In the genomic region with DNA sequence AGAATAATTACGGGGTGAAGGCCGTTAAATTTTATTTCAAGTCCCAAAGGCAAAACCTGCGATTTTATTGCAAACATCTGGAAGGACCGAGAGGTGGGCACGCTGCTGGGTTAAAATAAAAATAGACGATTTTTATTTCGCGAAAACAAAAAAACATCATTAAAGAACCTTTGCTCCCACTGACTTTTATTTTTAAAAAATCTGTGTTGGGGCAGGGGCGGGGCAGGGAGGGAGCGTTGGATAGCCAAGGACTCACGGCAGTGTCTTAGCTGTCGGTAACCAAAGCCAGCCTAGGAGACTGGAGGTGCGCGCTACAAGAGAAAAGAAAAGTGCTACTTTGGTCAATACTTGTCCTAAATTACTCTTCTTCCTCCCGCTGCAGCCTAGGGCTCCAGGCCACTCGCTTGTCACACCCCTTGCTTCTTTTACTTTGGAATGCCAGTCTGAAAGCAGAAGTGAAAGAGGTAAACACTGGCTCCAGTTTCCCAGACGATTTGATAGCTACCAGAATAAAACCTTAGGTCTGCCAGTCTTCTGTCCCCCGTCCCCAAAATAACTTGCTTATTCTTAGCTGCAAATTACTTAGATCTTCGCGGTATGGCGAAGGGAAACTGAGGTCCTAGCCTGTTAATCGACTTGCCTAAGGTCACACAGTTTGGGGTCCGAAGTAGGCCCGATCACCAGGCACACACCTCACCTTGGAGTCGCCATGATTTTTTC, we compare ENCODE assay signal across 14 mouse cellular contexts. TPM values are rescaled to one million over a fixed set of nuclear protein-coding genes. Genes with fewer than 3 reads are reported as not detected.
A peak's percentile ranks its signal among the peaks of the same experiment; 100 is the strongest.
DNase-seq lines count a peak whose midpoint lies in the region; ATAC-seq lines count a peak whose summit lies in the region.
"Had no signal": no experiment of that assay in that cellular context is flagged by ENCODE, and none has a peak within 500 bp of the region (broad histone marks: within the 10 kb centered on the region; RNA-seq: fewer than 3 reads in every experiment).

No protein-coding gene starts in this region.

- WGBS in hindbrain, embryonic 10.5 days = 1% methylated on average over 25 of the region's 25 CpGs
- 1% methylated on average over 25 of the region's 25 CpGs for WGBS in hindbrain, embryonic 13.5 days
- WGBS in neural tube, embryonic 11.5 days = 1% methylated on average over 25 of the region's 25 CpGs
- WGBS in embryonic facial prominence, embryonic 15.5 days = 9% methylated on average over 25 of the region's 25 CpGs

- H3K4me3 ChIP-seq in hindbrain, embryonic 10.5 days = no peak overlapping the region
- H3K4me3 ChIP-seq in hindbrain, embryonic 13.5 days = no peak overlapping the region
- H3K4me3 ChIP-seq in neural tube, embryonic 11.5 days (ENCODE audit: low read depth, low read length) = no peak overlapping the region
- peak overlapping the region; percentile 20; the same call in 1 of the 2 replicates for H3K4me3 ChIP-seq in embryonic facial prominence, embryonic 15.5 days (replicated peaks)

- DNase-seq in hindbrain, embryonic 10.5 days (ENCODE audit: low spot score) = peak; percentile 44
- DNase-seq in neural tube, embryonic 11.5 days (ENCODE audit: low spot score) = peak; percentile 51
- DNase-seq in neural tube, embryonic 10.5 days (ENCODE audit: extremely low spot score, low spot score) = no peak
- DNase-seq in frontal cortex, postnatal 25 days (ENCODE audit: low spot score in 2 of 2) = no peak
- no peak for DNase-seq in lung, postnatal 25 days (ENCODE audit: low spot score)
- DNase-seq: gastrocnemius, postnatal 25 days; heart, postnatal 36 days; left cerebral cortex, postnatal 4 days; lung, postnatal 10 days; right cerebral cortex, postnatal 14 days had no signal

- no peak overlapping the region for H3K27ac ChIP-seq in hindbrain, embryonic 10.5 days
- H3K27ac ChIP-seq in hindbrain, embryonic 13.5 days = no peak overlapping the region
- H3K27ac ChIP-seq in neural tube, embryonic 11.5 days (ENCODE audit: low read depth, low read length) = no peak overlapping the region
- H3K27ac ChIP-seq in embryonic facial prominence, embryonic 15.5 days (replicated peaks) = no peak overlapping the region; the same call in 1 of the 2 replicates

- H3K4me2 ChIP-seq in hindbrain, embryonic 13.5 days = no peak overlapping the region
- H3K4me2 ChIP-seq in neural tube, embryonic 11.5 days (ENCODE audit: low read depth) = no peak overlapping the region
- peak overlapping the region; percentile 35 for H3K4me2 ChIP-seq in embryonic facial prominence, embryonic 15.5 days (replicated peaks)

- H3K9me3 ChIP-seq in hindbrain, embryonic 10.5 days = no peaks in the 10 kb centered on the region
- H3K9me3 ChIP-seq in hindbrain, embryonic 13.5 days = no peaks in the 10 kb centered on the region
- H3K9me3 ChIP-seq in neural tube, embryonic 11.5 days (ENCODE audit: control insufficient read depth, low read length) = no peaks in the 10 kb centered on the region
- H3K9me3 ChIP-seq in embryonic facial prominence, embryonic 15.5 days (replicated peaks) = no peaks in the 10 kb centered on the region

- no peak overlapping the region for H3K9ac ChIP-seq in hindbrain, embryonic 13.5 days
- H3K9ac ChIP-seq in neural tube, embryonic 11.5 days (ENCODE audit: low read length) = no peak overlapping the region
- no peak overlapping the region for H3K9ac ChIP-seq in embryonic facial prominence, embryonic 15.5 days

- H3K4me1 ChIP-seq in hindbrain, embryonic 10.5 days (replicated peaks) = peaks cover 23% of the 10 kb centered on the region
- H3K4me1 ChIP-seq in hindbrain, embryonic 13.5 days (replicated peaks) = peaks cover 6% of the 10 kb centered on the region
- H3K4me1 ChIP-seq in neural tube, embryonic 11.5 days (ENCODE audit: control insufficient read depth, insufficient read depth, low read length) = peaks cover 4% of the 10 kb centered on the region; the same call in 1 of the 2 replicates
- peaks cover 17% of the 10 kb centered on the region for H3K4me1 ChIP-seq in embryonic facial prominence, embryonic 15.5 days

- no peak for ATAC-seq in hindbrain, embryonic 13.5 days (ENCODE audit: low FRiP score)
- ATAC-seq in neural tube, embryonic 11.5 days (ENCODE audit: insufficient read depth, low FRiP score, low TSS enrichment) = no peak
- no peak for ATAC-seq in embryonic facial prominence, embryonic 15.5 days (ENCODE audit: insufficient number of reproducible peaks, low FRiP score, low TSS enrichment, low read depth)
- ATAC-seq: forebrain, embryonic 16.5 days had no signal

- H3K36me3 ChIP-seq in hindbrain, embryonic 10.5 days = no peaks in the 10 kb centered on the region
- no peaks in the 10 kb centered on the region for H3K36me3 ChIP-seq in hindbrain, embryonic 13.5 days
- no peaks in the 10 kb centered on the region for H3K36me3 ChIP-seq in neural tube, embryonic 11.5 days (ENCODE audit: control insufficient read depth, insufficient read depth, low read length)
- no peaks in the 10 kb centered on the region for H3K36me3 ChIP-seq in embryonic facial prominence, embryonic 15.5 days

- peaks cover 100% of the 10 kb centered on the region for H3K27me3 ChIP-seq in hindbrain, embryonic 10.5 days (ENCODE audit: insufficient read depth, poor library complexity, severe bottlenecking)
- peaks cover 100% of the 10 kb centered on the region for H3K27me3 ChIP-seq in hindbrain, embryonic 13.5 days
- H3K27me3 ChIP-seq in neural tube, embryonic 11.5 days (ENCODE audit: control insufficient read depth, insufficient read depth, low read length) = peaks cover 99% of the 10 kb centered on the region
- H3K27me3 ChIP-seq in embryonic facial prominence, embryonic 15.5 days = peaks cover 80% of the 10 kb centered on the region

RNA-seq across cellular contexts. Expression of gene Tbx15, which starts 8.8 kb away (rescaled TPM):
- polyA plus RNA-seq in hindbrain, embryonic 10.5 days (2016; fragmentation: Nextera tagmentation; extraction: Ambion mirVana) = 2.2 and 2.3 TPM in 2 replicates
- 0.57 and 1.1 TPM in 2 replicates for polyA plus RNA-seq in hindbrain, embryonic 13.5 days (2015; fragmentation: Nextera tagmentation; extraction: Ambion mirVana)
- 2.1 and 2.6 TPM in 2 replicates for polyA plus RNA-seq in neural tube, embryonic 11.5 days (2014; fragmentation: Nextera tagmentation; extraction: Ambion mirVana)
- 25.2 and 25.9 TPM in 2 replicates for polyA plus RNA-seq in embryonic facial prominence, embryonic 15.5 days (2015; fragmentation: Nextera tagmentation; extraction: Ambion mirVana)
- polyA plus RNA-seq: kidney, embryonic 14.5 days had no signal

Comparison
In these comparisons a context has a peak if more than half of its experiments do, and no peak if none do; other contexts are left out.
1. DNase-seq: peak in hindbrain, embryonic 10.5 days (single experiment) and neural tube, embryonic 11.5 days (single experiment); none in neural tube, embryonic 10.5 days (single experiment), frontal cortex, postnatal 25 days (0 of 2) and lung, postnatal 25 days (single experiment).